Mouse (Mus musculus) large intestine, adult 2 months (tissue): ENCODE data around the gene Esr1. TPM values are rescaled to one million over a fixed set of nuclear protein-coding genes. Genes with fewer than 3 reads are reported as not detected.

Experiments used
- DNase-seq: peaks from one replicate; pipeline ENCODE4 v3.0.0-alpha.2; 2012; ENCODE audit warnings: low read depth, low spot score
- WGBS: fragments of 180-500 bp; shearing (Covaris S2); methylation state at CpG from one replicate; pipeline ENCODE4 v1.1.7; 2018; 5-methylcytosine and 5-hydroxymethylcytosine counted together
- polyA plus RNA-seq: library from polyadenylated mRNA; depleted of rRNA; stranded (reverse); fragments of >200 nt; gene quantifications from 2 replicates; pipeline ENCODE4 v1.2.3, GENCODE M21; 2012

Esr1 gene
- polyA plus RNA-seq, 1 experiment, result 0.30 TPM

GRCm38 (mm10) chr10:4944725-4945124 is 333.3 kb downstream of the Esr1 start:
- DNase-seq, result no peak
- WGBS, result 87% methylated on average over 2 of the region's 2 CpGs

- DNase-seq, result no peak
- WGBS, result 28% methylated on average over 1 of the region's 1 CpGs
Measured at GRCm38 (mm10) chr10:4965768-4966167, 354.4 kb downstream of the Esr1 start.

GRCm38 (mm10) chr10:4971156-4971555 is 359.8 kb downstream of the Esr1 start:
- no peak for DNase-seq
- 55% methylated on average over 7 of the region's 7 CpGs for WGBS

- DNase-seq, result no peak
Measured at GRCm38 (mm10) chr10:4971586-4971985, 360.2 kb downstream of the Esr1 start.

- DNase-seq, result no peak
- 47% methylated on average over 2 of the region's 2 CpGs for WGBS
Measured at GRCm38 (mm10) chr10:4972026-4972425, 360.6 kb downstream of the Esr1 start.

GRCm38 (mm10) chr10:4974246-4974645 is 362.9 kb downstream of the Esr1 start:
- WGBS, result 85% methylated on average over 4 of the region's 4 CpGs
- no peak for DNase-seq

GRCm38 (mm10) chr10:4976557-4976956 is 365.2 kb downstream of the Esr1 start:
- 87% methylated on average over 2 of the region's 2 CpGs for WGBS
- DNase-seq, result no peak

GRCm38 (mm10) chr10:4977374-4977773 is 366.0 kb downstream of the Esr1 start:
- DNase-seq, result no peak
- 90% methylated on average over 3 of the region's 3 CpGs for WGBS

GRCm38 (mm10) chr10:4983919-4984318 is 372.5 kb downstream of the Esr1 start:
- 40% methylated on average over 2 of the region's 2 CpGs for WGBS
- no peak for DNase-seq

- no peak for DNase-seq
- 12% methylated on average over 3 of the region's 3 CpGs for WGBS
Measured at GRCm38 (mm10) chr10:4993802-4994201, 382.4 kb downstream of the Esr1 start.

GRCm38 (mm10) chr10:4996592-4996991 is 385.2 kb downstream of the Esr1 start:
- WGBS, result 82% methylated on average over 3 of the region's 3 CpGs

GRCm38 (mm10) chr10:5008795-5009366 is 397.5 kb downstream of the Esr1 start:
- 53% methylated on average over 8 of the region's 8 CpGs for WGBS
- no peak for DNase-seq

More at GRCm38 (mm10) chr10:4996592-4996991, 385.2 kb downstream of the Esr1 start:
- no peak for DNase-seq

GRCm38 (mm10) chr10:5012004-5012403 is 400.6 kb downstream of the Esr1 start:
- no peak for DNase-seq

- WGBS, result 73% methylated on average over 1 of the region's 1 CpGs
- DNase-seq, result no peak
Measured at GRCm38 (mm10) chr10:5014976-5015375, 403.6 kb downstream of the Esr1 start.

- DNase-seq, result no peak
- 66% methylated on average over 1 of the region's 1 CpGs for WGBS
Measured at GRCm38 (mm10) chr10:5017148-5017547, 405.8 kb downstream of the Esr1 start.

GRCm38 (mm10) chr10:5025906-5026305 is 414.5 kb downstream of the Esr1 start:
- DNase-seq, result no peak
- WGBS, result 96% methylated on average over 4 of the region's 4 CpGs

GRCm38 (mm10) chr10:5027208-5027607 is 415.8 kb downstream of the Esr1 start:
- no peak for DNase-seq
- WGBS, result 86% methylated on average over 1 of the region's 1 CpGs

GRCm38 (mm10) chr10:5028301-5028700 is 416.9 kb downstream of the Esr1 start:
- 86% methylated on average over 9 of the region's 9 CpGs for WGBS
- DNase-seq, result no peak

- 61% methylated on average over 2 of the region's 2 CpGs for WGBS
Measured at GRCm38 (mm10) chr10:5029161-5029560, 417.8 kb downstream of the Esr1 start.

GRCm38 (mm10) chr10:5029883-5030282 is 418.5 kb downstream of the Esr1 start:
- WGBS, result 84% methylated on average over 1 of the region's 1 CpGs
- no peak for DNase-seq

More at GRCm38 (mm10) chr10:5029161-5029560, 417.8 kb downstream of the Esr1 start:
- DNase-seq, result no peak

- DNase-seq, result no peak
Measured at GRCm38 (mm10) chr10:5032192-5033048, 421.0 kb downstream of the Esr1 start.

More at GRCm38 (mm10) chr10:5032192-5033048, 421.0 kb downstream of the Esr1 start:
- WGBS, result 80% methylated on average over 15 of the region's 15 CpGs
